Mouse (Mus musculus): ENCODE results near the gene Kdelc1.

Gene Kdelc1

GRCm38 (mm10) chr1:44063439-44063838, 55.2 kb downstream of the Kdelc1 start:
- no peak for DNase-seq (ENCODE audit: low spot score)

GRCm38 (mm10) chr1:44061836-44062235, 56.8 kb downstream of the Kdelc1 start, which contains the start of gene Gm8251:
Gene Gm8251 (minus strand): TSS chr1:44061936.
- DNase-seq (ENCODE audit: low spot score), result no peak

- no peak for DNase-seq (ENCODE audit: low spot score)
Measured at GRCm38 (mm10) chr1:44057805-44058204, 60.8 kb downstream of the Kdelc1 start.
